Mouse (Mus musculus) CH12.LX (cell line): ENCODE measurements at regions not wholly inside any gene's neighbourhood (a gene's known extent, or its start where the extent isn't known, plus 50 kb on each side); places are given as distances from the start of the nearest gene placed in this dataset.

Experiments used
- DNase-seq: peaks from one replicate; pipeline ENCODE4 v3.0.0-alpha.2; 2013; ENCODE audit errors: extremely low read depth
- H3K27ac ChIP-seq: 2 replicates; pipeline ENCODE4 v1.5.1; 2012; ENCODE audit warnings: low read depth, mild to moderate bottlenecking, control low read depth, moderate library complexity; ENCODE audit not compliant: insufficient read depth
- H3K27me3 ChIP-seq: replicated peaks from 2 replicates; pipeline ENCODE3; 2012; ENCODE audit warnings: inconsistent platforms
- H3K36me3 ChIP-seq, 2 experiments: replicated peaks in 1 of 2; 2 replicates each; pipeline versions ENCODE3 to v1.6.1; 2012; ENCODE audit warnings: inconsistent platforms in 1 of 2, low read length in 1 of 2, mild to moderate bottlenecking in 1 of 2, mixed read lengths in 1 of 2, moderate library complexity in 1 of 2; ENCODE audit not compliant: control insufficient read depth in 1 of 2, insufficient read depth in 1 of 2
- H3K4me1 ChIP-seq, 2 experiments: 2 replicates each; pipeline ENCODE4 v1.6.1; 2012; ENCODE audit warnings: inconsistent platforms in 1 of 2, moderate library complexity in 1 of 2; ENCODE audit not compliant: insufficient read depth in 2 of 2, control insufficient read depth in 1 of 2
- H3K4me2 ChIP-seq: 2 replicates; pipeline ENCODE4 v1.6.1; 2012; ENCODE audit warnings: low read depth, mild to moderate bottlenecking, control low read depth; ENCODE audit not compliant: poor library complexity, insufficient read depth, severe bottlenecking
- H3K4me3 ChIP-seq, 3 experiments: fragments of 150-350 bp in 1 of 3; sonication (generic) in 1 of 3; replicated peaks in 1 of 3; 2 replicates each; pipeline versions ENCODE3 to v1.5.1; 2011 to 2012; ENCODE audit warnings: low read depth in 2 of 3, low read length in 2 of 3, mild to moderate bottlenecking in 2 of 3, moderate library complexity in 2 of 3, control low read depth in 1 of 3, improper control_type of control experiment in 1 of 3, inconsistent platforms in 1 of 3, mixed read lengths in 1 of 3; ENCODE audit not compliant: poor library complexity in 1 of 3
- H3K79me2 ChIP-seq: replicated peaks from 2 replicates; pipeline ENCODE4 v1.6.1; 2012; ENCODE audit warnings: mild to moderate bottlenecking, moderate library complexity; ENCODE audit not compliant: control insufficient read depth, poor library complexity, insufficient read depth, severe bottlenecking; ENCODE audit errors: extremely low read depth
- H3K9ac ChIP-seq: 2 replicates; pipeline ENCODE4 v1.6.1; 2012; ENCODE audit warnings: low read depth, mild to moderate bottlenecking, control low read depth, moderate library complexity; ENCODE audit not compliant: insufficient read depth
- H3K9me3 ChIP-seq: replicated peaks from 2 replicates; pipeline ENCODE3; 2012; ENCODE audit warnings: low read length, inconsistent platforms, mixed read lengths
- CHD2 ChIP-seq: IDR thresholded peaks from 2 replicates; pipeline ENCODE4 v1.6.1; 2011; ENCODE audit warnings: low read length, improper control_type of control experiment
- ETS1 ChIP-seq: conservative IDR thresholded peaks from 2 replicates; pipeline ENCODE4 v1.6.1; 2012; ENCODE audit warnings: low read depth, mild to moderate bottlenecking, inconsistent platforms, low read length, improper control_type of control experiment, moderate library complexity
- IRF4 ChIP-seq: IDR thresholded peaks from 2 replicates; pipeline ENCODE4 v1.6.1; 2014; ENCODE audit warnings: low read depth, mild to moderate bottlenecking, inconsistent platforms, low read length, improper control_type of control experiment
- JUN ChIP-seq: IDR thresholded peaks from 2 replicates; pipeline ENCODE4 v1.6.1; 2011; ENCODE audit warnings: low read depth, mild to moderate bottlenecking, low read length, improper control_type of control experiment, moderate library complexity; ENCODE audit not compliant: insufficient read depth
- MAX ChIP-seq: IDR thresholded peaks from 2 replicates; pipeline ENCODE4 v1.6.1; 2011; ENCODE audit warnings: low read length, improper control_type of control experiment
- MXI1 ChIP-seq: IDR thresholded peaks from 2 replicates; pipeline ENCODE4 v1.6.1; 2011; ENCODE audit warnings: mild to moderate bottlenecking, low read depth, low read length, improper control_type of control experiment
- NELFE ChIP-seq: IDR thresholded peaks from 2 replicates; pipeline ENCODE4 v1.6.1; 2011; ENCODE audit warnings: low read depth, low read length, improper control_type of control experiment
- POLR2A ChIP-seq: IDR thresholded peaks from 2 replicates; pipeline ENCODE4 v1.6.1; 2011; ENCODE audit warnings: low read depth, mild to moderate bottlenecking, improper control_type of control experiment, low read length
- POLR2AphosphoS2 ChIP-seq: IDR thresholded peaks from 2 replicates; pipeline ENCODE4 v1.6.1; 2011; ENCODE audit warnings: low read depth, low read length, improper control_type of control experiment
- USF1 ChIP-seq: IDR thresholded peaks from 2 replicates; pipeline ENCODE4 v1.6.1; 2014; ENCODE audit warnings: low read depth, mild to moderate bottlenecking, inconsistent platforms, low read length, improper control_type of control experiment
- ZMIZ1 ChIP-seq: IDR thresholded peaks from 2 replicates; pipeline ENCODE4 v1.6.1; 2012; ENCODE audit warnings: low read depth, mild to moderate bottlenecking, inconsistent platforms, low read length, improper control_type of control experiment
- ZNF384 ChIP-seq: IDR thresholded peaks from 2 replicates; pipeline ENCODE4 v1.6.1; 2012; ENCODE audit warnings: low read depth, low read length, improper control_type of control experiment, inconsistent platforms
- dilution Hi-C: fragments of 300-500 bp; cut with MboI; formaldehyde crosslinking; loops from 2 replicates; pipeline ENCODE4 v1.14.3; 2020; ENCODE audit warnings: low sequenced_read_pairs; ENCODE audit not compliant: extremely low pct_unique_long_range_greater_than_20kb, extremely low pct_ligation_motif_present
- in situ Hi-C: fragments of 300-500 bp; cut with MboI; formaldehyde crosslinking; loops from 3 replicates; pipeline ENCODE4 v1.14.3; 2019; ENCODE audit warnings: low sequenced_read_pairs, low pct_ligation_motif_present, low pct_unique_long_range_greater_than_20kb, mixed read lengths

- DNase-seq: no peak
- Histone ChIP-seq H3K4me3 (no peak overlapping the region), H3K4me2 (no peak overlapping the region), H3K27me3 (peaks cover 68% of the 10 kb centered on the region), H3K9me3 (no peaks in the 10 kb centered on the region), H3K36me3 (no peaks in the 10 kb centered on the region), H3K9ac (no peak overlapping the region), H3K27ac (no peak overlapping the region), H3K79me2 (no peaks in the 10 kb centered on the region), H3K4me1 (no peaks in the 10 kb centered on the region)
- no peak for TF ChIP-seq USF1
- TF ChIP-seq POLR2A: no peak
- no peak for TF ChIP-seq CHD2
- no peak for TF ChIP-seq IRF4
- dilution Hi-C loops (no loop called here), in situ Hi-C loops (no loop called here)
Observed at GRCm38 (mm10) chr4:105630595-105631369, 158.9 kb upstream of the Gm12728 start.

GRCm38 (mm10) chr4:105632581-105633358 lies 156.9 kb upstream of the Gm12728 start:
- peaks cover 61% of the 10 kb centered on the region for H3K27me3 ChIP-seq

GRCm38 (mm10) chr4:105633789-105634188 lies 155.9 kb upstream of the Gm12728 start:
- Histone ChIP-seq H3K9me3 (no peaks in the 10 kb centered on the region), H3K9ac (no peak overlapping the region), H3K27me3 (peaks cover 57% of the 10 kb centered on the region), H3K36me3 (no peaks in the 10 kb centered on the region), H3K4me3 (no peak overlapping the region), H3K27ac (no peak overlapping the region), H3K4me1 (no peaks in the 10 kb centered on the region), H3K4me2 (no peak overlapping the region), H3K79me2 (no peaks in the 10 kb centered on the region)
- in situ Hi-C loops: no loop called here
- TF ChIP-seq ETS1 (no peak), CHD2 (no peak), POLR2AphosphoS2 (no peak), NELFE (no peak), MXI1 (no peak), ZMIZ1 (no peak)
- no peak for DNase-seq
- dilution Hi-C loops: no loop called here

More at GRCm38 (mm10) chr4:105632581-105633358, 156.9 kb upstream of the Gm12728 start:
- H3K9me3 ChIP-seq: no peaks in the 10 kb centered on the region
- H3K36me3 ChIP-seq: no peaks in the 10 kb centered on the region
- no peaks in the 10 kb centered on the region for H3K4me1 ChIP-seq
- no peaks in the 10 kb centered on the region for H3K79me2 ChIP-seq
- no peak overlapping the region for H3K27ac ChIP-seq
- no peak overlapping the region for H3K9ac ChIP-seq
- H3K4me2 ChIP-seq: no peak overlapping the region
- DNase-seq: no peak
- no peak for TF ChIP-seq MAX
- TF ChIP-seq JUN: no peak
- TF ChIP-seq ZNF384: no peak
- no peak for TF ChIP-seq ZMIZ1
- TF ChIP-seq NELFE: no peak
- in situ Hi-C loops: no loop called here
- dilution Hi-C loops: no loop called here
- no peak overlapping the region for H3K4me3 ChIP-seq
